Mouse (Mus musculus) bone marrow macrophage, adult 2 months (primary cell): ENCODE results near the gene Fhit. TPM values are rescaled to one million over a fixed set of nuclear protein-coding genes. Genes with fewer than 3 reads are reported as not detected.

Experiments
- H3K27ac ChIP-seq: 2 replicates; pipeline ENCODE4 v1.5.1; 2012; ENCODE audit warnings: low read depth, low read length; ENCODE audit not compliant: insufficient read depth
- H3K4me1 ChIP-seq: 2 replicates; pipeline ENCODE4 v1.6.1; 2012; ENCODE audit warnings: low read length; ENCODE audit not compliant: control insufficient read depth, insufficient read depth
- H3K4me3 ChIP-seq: 2 replicates; pipeline ENCODE4 v1.5.1; 2012; ENCODE audit warnings: mild to moderate bottlenecking, low read length, moderate library complexity; ENCODE audit not compliant: insufficient read depth
- CTCF ChIP-seq: IDR thresholded peaks from 2 replicates; pipeline ENCODE4 v1.5.1; 2012; ENCODE audit warnings: low read depth, mild to moderate bottlenecking, low read length, moderate library complexity
- POLR2A ChIP-seq: IDR thresholded peaks from 2 replicates; pipeline ENCODE4 v1.6.1; 2012; ENCODE audit warnings: mild to moderate bottlenecking, low read depth, low read length, borderline replicate concordance
- polyA plus RNA-seq: library from polyadenylated mRNA; stranded (reverse); fragments of >200 nt; gene quantifications from 2 replicates; pipeline ENCODE4 v1.2.4, GENCODE M21; 2012; ENCODE audit not compliant: missing spikeins, insufficient read depth, insufficient read length

Fhit gene
- polyA plus RNA-seq, 1 experiment = 3.4 TPM

GRCm38 (mm10) chr14:9684362-9684761, 1477.5 kb downstream of the Fhit start:
- Histone ChIP-seq H3K4me3 (no peak overlapping the region), H3K27ac (no peak overlapping the region), H3K4me1 (peaks cover 4% of the 10 kb centered on the region)
- no peak for TF ChIP-seq POLR2A
- no peak for TF ChIP-seq CTCF

- no peak for TF ChIP-seq POLR2A
- no peak for TF ChIP-seq CTCF
- Histone ChIP-seq H3K4me3 (no peak overlapping the region), H3K4me1 (peaks cover 7% of the 10 kb centered on the region), H3K27ac (no peak overlapping the region)
Measured at GRCm38 (mm10) chr14:9672728-9673127, 1489.1 kb downstream of the Fhit start.

GRCm38 (mm10) chr14:9671776-9672175, 1490.1 kb downstream of the Fhit start:
- TF ChIP-seq POLR2A (no peak), CTCF (no peak)
- peaks cover 7% of the 10 kb centered on the region for H3K4me1 ChIP-seq
- no peak overlapping the region for H3K4me3 ChIP-seq
- H3K27ac ChIP-seq = no peak overlapping the region

- Histone ChIP-seq H3K27ac (no peak overlapping the region), H3K4me1 (peaks cover 7% of the 10 kb centered on the region), H3K4me3 (no peak overlapping the region)
- TF ChIP-seq CTCF (no peak), POLR2A (no peak)
Measured at GRCm38 (mm10) chr14:9669766-9670165, 1492.1 kb downstream of the Fhit start.

- H3K27ac ChIP-seq = no peak overlapping the region
- no peaks in the 10 kb centered on the region for H3K4me1 ChIP-seq
- TF ChIP-seq CTCF (no peak), POLR2A (no peak)
- H3K4me3 ChIP-seq = no peak overlapping the region
Measured at GRCm38 (mm10) chr14:9658445-9658844, 1503.4 kb downstream of the Fhit start.

GRCm38 (mm10) chr14:9651417-9651816, 1510.4 kb downstream of the Fhit start:
- H3K27ac ChIP-seq = no peak overlapping the region
- TF ChIP-seq POLR2A (no peak), CTCF (no peak)

GRCm38 (mm10) chr14:9648416-9648815, 1513.4 kb downstream of the Fhit start:
- H3K4me1 ChIP-seq = no peaks in the 10 kb centered on the region
- TF ChIP-seq POLR2A (no peak), CTCF (no peak)

More at GRCm38 (mm10) chr14:9651417-9651816, 1510.4 kb downstream of the Fhit start:
- Histone ChIP-seq H3K4me1 (no peaks in the 10 kb centered on the region), H3K4me3 (no peak overlapping the region)

GRCm38 (mm10) chr14:9646233-9646632, 1515.6 kb downstream of the Fhit start:
- Histone ChIP-seq H3K4me3 (no peak overlapping the region), H3K4me1 (no peaks in the 10 kb centered on the region), H3K27ac (no peak overlapping the region)
- no peak for TF ChIP-seq POLR2A
- no peak for TF ChIP-seq CTCF

More at GRCm38 (mm10) chr14:9648416-9648815, 1513.4 kb downstream of the Fhit start:
- Histone ChIP-seq H3K27ac (no peak overlapping the region), H3K4me3 (no peak overlapping the region)

- TF ChIP-seq CTCF (no peak), POLR2A (no peak)
- Histone ChIP-seq H3K27ac (no peak overlapping the region), H3K4me1 (no peaks in the 10 kb centered on the region), H3K4me3 (no peak overlapping the region)
Measured at GRCm38 (mm10) chr14:9644216-9645166, 1517.3 kb downstream of the Fhit start.

- Histone ChIP-seq H3K27ac (no peak overlapping the region), H3K4me3 (no peak overlapping the region), H3K4me1 (no peaks in the 10 kb centered on the region)
- no peak for TF ChIP-seq POLR2A
Measured at GRCm38 (mm10) chr14:9643700-9644099, 1518.1 kb downstream of the Fhit start.
